Mouse (Mus musculus) spleen, postnatal 0 days (tissue): ENCODE results near the gene Hist1h4a. TPM values are rescaled to one million over a fixed set of nuclear protein-coding genes. Genes with fewer than 3 reads are reported as not detected.

Source experiments
- polyA plus RNA-seq: library from polyadenylated mRNA; unstranded; fragments of >200 nt; fragmentation: Nextera tagmentation; extraction: Ambion mirVana; gene quantifications from 2 replicates; pipeline ENCODE4 v1.2.1, GENCODE M21; 2015

Hist1h4a gene
- polyA plus RNA-seq = 1.3 and 1.4 TPM in 2 replicates

GRCm38 (mm10) chr13:23760972-23761864 lies at the start of gene Hist1h4a:
Gene Hist1h4a, minus strand, starts transcription at chr13:23761230.

GRCm38 (mm10) chr13:23806422-23807052 lies 45.5 kb upstream of the Hist1h4a start, which contains the start of gene Slc17a2:
Gene Slc17a2, plus strand, starts transcription at chr13:23806993.

GRCm38 (mm10) chr13:23769613-23770012 lies 8.6 kb upstream of the Hist1h4a start, which contains the start of gene Trim38:
Gene Trim38, plus strand, starts transcription at chr13:23769913.

GRCm38 (mm10) chr13:23763586-23764323 lies 2.7 kb upstream of the Hist1h4a start, which contains the start of gene Hist1h1a:
Gene Hist1h1a, plus strand, starts transcription at chr13:23763666.

GRCm38 (mm10) chr13:23761871-23762821 lies 1.1 kb upstream of the Hist1h4a start, which contains the start of gene Hist1h3a:
Gene Hist1h3a, minus strand, starts transcription at chr13:23762386.

GRCm38 (mm10) chr13:23756790-23757189 lies 4.2 kb downstream of the Hist1h4a start, which contains the start of gene Hist1h4b:
Gene Hist1h4b, plus strand, starts transcription at chr13:23757013.

GRCm38 (mm10) chr13:23752067-23752741 lies 8.8 kb downstream of the Hist1h4a start, which contains the start of gene Hist1h3b:
Gene Hist1h3b, plus strand, starts transcription at chr13:23752267.

GRCm38 (mm10) chr13:23750839-23751477 lies 10.1 kb downstream of the Hist1h4a start, which contains the start of gene Hist1h2ab:
Gene Hist1h2ab, plus strand, starts transcription at chr13:23751126.

GRCm38 (mm10) chr13:23746201-23747080 lies 14.6 kb downstream of the Hist1h4a start, which contains the start of gene Hist1h2bb:
Gene Hist1h2bb, plus strand, starts transcription at chr13:23746734.

GRCm38 (mm10) chr13:23745381-23746161 lies 15.5 kb downstream of the Hist1h4a start, which contains the start of gene Hist1h3c:
Gene Hist1h3c, minus strand, starts transcription at chr13:23745602.

GRCm38 (mm10) chr13:23738677-23739068 lies 22.4 kb downstream of the Hist1h4a start, which contains the start of gene Hist1h1c:
Gene Hist1h1c, plus strand, starts transcription at chr13:23738808.

Other genes with a start within 250 kb of the Hist1h4a start
- gene Hist1h4h, start 230.2 kb downstream of the Hist1h4a start, polyA plus RNA-seq = 10.2 and 10.9 TPM in 2 replicates
- 40.9 and 45.6 TPM in 2 replicates for gene Hist1h2af, start 227.3 kb downstream of the Hist1h4a start, polyA plus RNA-seq
- 18.3 and 26.4 TPM in 2 replicates for gene Hist1h3g, start 225.8 kb downstream of the Hist1h4a start, polyA plus RNA-seq
- gene Hist1h2bh, start 217.8 kb downstream of the Hist1h4a start, polyA plus RNA-seq = 2.3 and 2.8 TPM in 2 replicates
- 5.0 and 8.1 TPM in 2 replicates for gene Hist1h3f, start 217.2 kb downstream of the Hist1h4a start, polyA plus RNA-seq
- 7.3 and 7.9 TPM in 2 replicates for gene Hist1h4f, start 209.6 kb downstream of the Hist1h4a start, polyA plus RNA-seq
- gene Hist1h1d, start 208.0 kb downstream of the Hist1h4a start, polyA plus RNA-seq = 0.91 and 1.1 TPM in 2 replicates
- gene Hist1h3e, start 198.9 kb downstream of the Hist1h4a start, polyA plus RNA-seq = 15.3 and 18.5 TPM in 2 replicates
- 134 and 158 TPM in 2 replicates for gene Hist1h2ae, start 190.0 kb downstream of the Hist1h4a start, polyA plus RNA-seq
- 22.9 and 29.0 TPM in 2 replicates for gene Hist1h2bg, start 189.8 kb downstream of the Hist1h4a start, polyA plus RNA-seq
- 18.8 and 26.9 TPM in 2 replicates for gene Hist1h2bf, start 187.0 kb downstream of the Hist1h4a start, polyA plus RNA-seq
- 4.1 and 8.1 TPM in 2 replicates for gene Hist1h2ad, start 186.8 kb downstream of the Hist1h4a start, polyA plus RNA-seq
- 19.3 and 30.4 TPM in 2 replicates for gene Hist1h3d, start 185.5 kb downstream of the Hist1h4a start, polyA plus RNA-seq
- gene Hist1h4d, start 179.6 kb downstream of the Hist1h4a start, polyA plus RNA-seq = 202 and 234 TPM in 2 replicates
- 2.5 and 3.2 TPM in 2 replicates for gene Hist1h2be, start 140.1 kb downstream of the Hist1h4a start, polyA plus RNA-seq
- 31.4 and 33.9 TPM in 2 replicates for gene Hist1h1e, start 138.7 kb downstream of the Hist1h4a start, polyA plus RNA-seq
- 1.9 and 3.1 TPM in 2 replicates for gene Hist1h2ac, start 77.3 kb downstream of the Hist1h4a start, polyA plus RNA-seq
- 77.4 and 85.8 TPM in 2 replicates for gene Hist1h2bc, start 77.0 kb downstream of the Hist1h4a start, polyA plus RNA-seq
- not detected in 2 replicates for gene Hist1h1t, start 65.4 kb downstream of the Hist1h4a start, polyA plus RNA-seq
- gene Hist1h4c, start 62.8 kb downstream of the Hist1h4a start, polyA plus RNA-seq = 18.8 TPM in 2 replicates
- 10.7 and 14.6 TPM in 2 replicates for gene Hfe, start 50.4 kb downstream of the Hist1h4a start, polyA plus RNA-seq
- 62.5 and 68.9 TPM in 2 replicates for gene Hist1h1c, start 22.4 kb downstream of the Hist1h4a start, polyA plus RNA-seq
- 10.7 and 11.0 TPM in 2 replicates for gene Hist1h3c, start 15.6 kb downstream of the Hist1h4a start, polyA plus RNA-seq
- gene Hist1h2bb, start 14.5 kb downstream of the Hist1h4a start, polyA plus RNA-seq = 7.7 and 9.4 TPM in 2 replicates
- 104 and 128 TPM in 2 replicates for gene Hist1h2ab, start 10.1 kb downstream of the Hist1h4a start, polyA plus RNA-seq
- 51.9 and 64.5 TPM in 2 replicates for gene Hist1h3b, start 9.0 kb downstream of the Hist1h4a start, polyA plus RNA-seq
- 8.3 and 9.5 TPM in 2 replicates for gene Hist1h4b, start 4.2 kb downstream of the Hist1h4a start, polyA plus RNA-seq
- gene Hist1h3a, start 1.2 kb upstream of the Hist1h4a start, polyA plus RNA-seq = 26.7 and 31.7 TPM in 2 replicates
- 15.4 and 20.8 TPM in 2 replicates for gene Hist1h1a, start 2.4 kb upstream of the Hist1h4a start, polyA plus RNA-seq
- gene Trim38, start 8.7 kb upstream of the Hist1h4a start, polyA plus RNA-seq = not detected in 2 replicates
- gene Slc17a2, start 45.8 kb upstream of the Hist1h4a start, polyA plus RNA-seq = not detected in 2 replicates
- gene Slc17a3, start 78.2 kb upstream of the Hist1h4a start, polyA plus RNA-seq = not detected in 2 replicates
- not detected in 2 replicates for gene Slc17a1, start 106.5 kb upstream of the Hist1h4a start, polyA plus RNA-seq
- 0.16 TPM in 2 replicates for gene Slc17a4, start 153.8 kb upstream of the Hist1h4a start, polyA plus RNA-seq
- not detected in 2 replicates for gene Hist1h2ba, start 172.9 kb upstream of the Hist1h4a start, polyA plus RNA-seq
- gene Hist1h2aa, start 173.2 kb upstream of the Hist1h4a start, polyA plus RNA-seq = not detected in 2 replicates
- not detected in 2 replicates for gene Scgn, start 230.0 kb upstream of the Hist1h4a start, polyA plus RNA-seq